13 mouse cellular contexts compared by ENCODE assay signal in genomic region chr11:20659094-20659493, GRCm38 (mm10).
A peak's percentile ranks its signal among the peaks of the same experiment; 100 is the strongest.
DNase-seq lines count a peak whose midpoint lies in the region; ATAC-seq lines count a peak whose summit lies in the region.
"Had no signal": no experiment of that assay in that cellular context is flagged by ENCODE, and none has a peak within 500 bp of the region (broad histone marks: within the 10 kb centered on the region; RNA-seq: fewer than 3 reads in every experiment).

No protein-coding gene starts in this region.

- H3K27me3 ChIP-seq in limb, embryonic 13.5 days, result no peaks in the 10 kb centered on the region
- H3K27me3 ChIP-seq in limb, embryonic 10.5 days (ENCODE audit: low read depth, poor library complexity, severe bottlenecking), result no peaks in the 10 kb centered on the region
- H3K27me3 ChIP-seq in forebrain, embryonic 14.5 days (replicated peaks; ENCODE audit: control insufficient read depth, insufficient read depth, low read length), result no peaks in the 10 kb centered on the region

- peaks cover 43% of the 10 kb centered on the region for H3K4me1 ChIP-seq in limb, embryonic 13.5 days
- peaks cover 46% of the 10 kb centered on the region for H3K4me1 ChIP-seq in limb, embryonic 10.5 days
- H3K4me1 ChIP-seq in forebrain, embryonic 14.5 days (ENCODE audit: control insufficient read depth, insufficient read depth, low read length), result peaks cover 28% of the 10 kb centered on the region

- H3K36me3 ChIP-seq in limb, embryonic 13.5 days, result peaks cover 5% of the 10 kb centered on the region; the same call in 1 of the 2 replicates
- no peaks in the 10 kb centered on the region for H3K36me3 ChIP-seq in limb, embryonic 10.5 days
- H3K36me3 ChIP-seq in forebrain, embryonic 14.5 days (ENCODE audit: control insufficient read depth, insufficient read depth, low read length), result no peaks in the 10 kb centered on the region

- intact Hi-C loops in gastrocnemius, postnatal 14 days (cut with DNase I; ENCODE audit: low total_unique reads), result loop anchor here (10.0 kb wide), 1 partner anchor 76 kb away; no protein-coding TSS in a partner anchor

- no peak overlapping the region for H3K4me2 ChIP-seq in limb, embryonic 13.5 days (replicated peaks)
- H3K4me2 ChIP-seq in forebrain, embryonic 14.5 days (ENCODE audit: low read length), result no peak overlapping the region

- 52% methylated on average over 3 of the region's 3 CpGs for WGBS in limb, embryonic 13.5 days
- 91% methylated on average over 3 of the region's 3 CpGs for WGBS in limb, embryonic 10.5 days
- 51% methylated on average over 3 of the region's 3 CpGs for WGBS in forebrain, embryonic 14.5 days

- no peak overlapping the region for H3K9ac ChIP-seq in limb, embryonic 13.5 days
- no peak overlapping the region for H3K9ac ChIP-seq in forebrain, embryonic 14.5 days (ENCODE audit: low read length)

- H3K4me3 ChIP-seq in limb, embryonic 13.5 days, result no peak overlapping the region
- no peak overlapping the region for H3K4me3 ChIP-seq in limb, embryonic 10.5 days
- no peak overlapping the region for H3K4me3 ChIP-seq in forebrain, embryonic 14.5 days (ENCODE audit: low read depth, low read length)
- H3K4me3 ChIP-seq: erythroblast, embryonic 14.5 days had no signal

- peak overlapping the region; percentile 28; the same call in 1 of the 2 replicates for H3K27ac ChIP-seq in limb, embryonic 13.5 days
- H3K27ac ChIP-seq in limb, embryonic 10.5 days, result no peak overlapping the region
- H3K27ac ChIP-seq in forebrain, embryonic 14.5 days (ENCODE audit: low read depth, low read length), result 0 out of 2 replicates have a peak overlapping the region, but pooled peaks have one; percentile 17
- H3K27ac ChIP-seq: macrophage had no signal

- ATAC-seq in limb, embryonic 13.5 days (ENCODE audit: low FRiP score, low read depth), result no peak
- no peak for ATAC-seq in forebrain, embryonic 14.5 days

- DNase-seq in gastrocnemius, postnatal 14 days, result peak; percentile 25
- no peak for DNase-seq in gastrocnemius, adult 8-10 months (ENCODE audit: low spot score in 2 of 2)
- no peak for DNase-seq in limb, embryonic 10.5 days (ENCODE audit: low spot score)
- peak; percentile 42 for DNase-seq in NIH3T3 (ENCODE audit: low read depth)
- peak; percentile 71 for DNase-seq in forebrain, embryonic 14.5 days (ENCODE audit: low spot score)
- DNase-seq in retina, embryonic 14.5 days (ENCODE audit: low spot score), result no peak
- DNase-seq in adrenal gland, postnatal 14 days, result no peak
- DNase-seq: gastrocnemius, postnatal 25 days; spleen, adult 18-20 months; thymus, postnatal 14 days had no signal

- no peaks in the 10 kb centered on the region for H3K9me3 ChIP-seq in limb, embryonic 13.5 days
- H3K9me3 ChIP-seq in limb, embryonic 10.5 days (replicated peaks), result no peaks in the 10 kb centered on the region
- H3K9me3 ChIP-seq in forebrain, embryonic 14.5 days (replicated peaks; ENCODE audit: control insufficient read depth, low read length), result no peaks in the 10 kb centered on the region

Comparison
In these comparisons a context has a peak if more than half of its experiments do, and no peak if none do; other contexts are left out.
1. DNase-seq: peak in gastrocnemius, postnatal 14 days (single experiment), NIH3T3 (single experiment) and forebrain, embryonic 14.5 days (single experiment); none in gastrocnemius, adult 8-10 months (0 of 2), limb, embryonic 10.5 days (single experiment), retina, embryonic 14.5 days (single experiment) and adrenal gland, postnatal 14 days (single experiment).